Mouse (Mus musculus): Measurements from ENCODE around the gene Cenpu. TPM values are rescaled to one million over a fixed set of nuclear protein-coding genes. Genes with fewer than 3 reads are reported as not detected.

Gene Cenpu
- 6.6 TPM for polyA plus RNA-seq (2015; fragmentation: Illumina TruSeq; extraction: RNeasy Lipid Tissue Mini Kit (QIAGEN cat#74804); ENCODE audit: insufficient read depth, low replicate concordance)

GRCm38 (mm10) chr8:46551615-46552440, at the start of gene Cenpu:
Cenpu (plus strand) TSS chr8:46552028.

GRCm38 (mm10) chr8:46616879-46617689, 65.3 kb downstream of the Cenpu start, which contains the start of the genes Primpol and Casp3:
Primpol (minus strand) TSS chr8:46617212.
Casp3 (plus strand) TSS chr8:46617291.

Other genes with a start within 250 kb of the Cenpu start
- 21.8 TPM for gene Acsl1, start 81.0 kb upstream of the Cenpu start, polyA plus RNA-seq (2015; fragmentation: Illumina TruSeq; extraction: RNeasy Lipid Tissue Mini Kit (QIAGEN cat#74804); ENCODE audit: insufficient read depth, low replicate concordance)
- gene Primpol, start 65.2 kb downstream of the Cenpu start, polyA plus RNA-seq (2015; fragmentation: Illumina TruSeq; extraction: RNeasy Lipid Tissue Mini Kit (QIAGEN cat#74804); ENCODE audit: insufficient read depth, low replicate concordance), result 31.7 TPM
- gene Casp3, start 65.3 kb downstream of the Cenpu start, polyA plus RNA-seq (2015; fragmentation: Illumina TruSeq; extraction: RNeasy Lipid Tissue Mini Kit (QIAGEN cat#74804); ENCODE audit: insufficient read depth, low replicate concordance), result 41.3 TPM
- gene Irf2, start 187.7 kb downstream of the Cenpu start, polyA plus RNA-seq (2015; fragmentation: Illumina TruSeq; extraction: RNeasy Lipid Tissue Mini Kit (QIAGEN cat#74804); ENCODE audit: insufficient read depth, low replicate concordance), result 152 TPM